Mouse (Mus musculus): Measurements from ENCODE around the gene Cma1. TPM values are rescaled to one million over a fixed set of nuclear protein-coding genes. Genes with fewer than 3 reads are reported as not detected.

Cma1 gene
- 2.4 TPM for polyA plus RNA-seq (2014; fragmentation: Illumina TruSeq; extraction: RNeasy Lipid Tissue Mini Kit (QIAGEN cat#74804); ENCODE audit: low read depth, low replicate concordance)

DNA sequence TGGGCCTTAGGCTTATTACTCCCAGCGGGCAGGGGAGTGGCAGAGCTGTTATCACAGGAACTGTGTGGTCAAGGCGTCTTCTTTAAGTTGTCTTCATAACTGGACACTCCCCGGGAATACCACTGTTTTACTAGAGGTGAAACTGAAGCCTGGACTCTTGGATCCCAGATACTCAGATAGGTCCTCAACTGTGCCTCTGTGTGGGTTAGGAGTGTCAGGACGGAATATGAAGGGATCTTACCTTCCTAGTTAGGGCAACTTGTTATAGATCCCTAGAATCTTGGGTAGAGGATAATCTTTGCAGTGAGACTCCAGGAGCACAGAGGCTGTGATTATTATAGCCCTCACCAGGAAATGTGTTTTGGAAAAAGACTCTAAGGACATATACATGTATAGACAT, at the start of gene Cma1:
Gene Cma1, minus strand, starts transcription at position 101 of the 400 bp plus-strand sequence.

DNA sequence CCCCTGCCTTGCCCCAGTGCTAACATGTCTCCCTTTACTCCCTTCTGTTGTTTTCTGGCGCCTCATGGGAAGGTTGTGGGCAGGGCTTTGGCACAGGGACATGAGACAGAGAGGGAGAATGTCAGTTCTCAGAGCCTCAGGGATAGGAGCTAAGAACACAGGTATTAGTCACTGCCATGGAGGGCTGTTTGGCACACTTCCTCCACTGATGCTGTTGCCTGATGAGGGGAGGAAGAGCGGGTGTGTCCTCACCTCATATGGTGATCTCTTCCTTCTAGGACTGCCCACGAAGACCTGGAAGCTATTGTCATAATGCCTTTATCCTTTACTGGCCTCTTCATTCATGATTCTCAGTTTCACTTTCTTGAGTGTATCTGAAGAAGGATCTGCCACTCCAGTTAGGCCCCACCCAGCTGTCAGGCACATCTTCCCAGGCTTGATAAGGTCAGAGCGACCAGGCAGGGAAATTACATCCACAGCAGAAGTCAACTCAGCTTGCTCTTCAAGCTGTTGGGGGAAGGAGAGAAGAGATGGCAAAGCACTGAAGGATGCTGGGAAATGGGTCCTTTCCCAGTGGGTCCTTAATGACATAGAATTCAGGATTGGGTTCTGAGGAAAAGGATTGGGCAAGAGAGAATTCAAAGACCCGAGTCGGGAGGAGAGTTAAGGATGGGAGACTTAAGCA, 6.0 kb upstream of the Cma1 start, which contains the start of gene Cma2:
Gene Cma2, plus strand, starts transcription at position 635 of the 685 bp plus-strand sequence.

DNA sequence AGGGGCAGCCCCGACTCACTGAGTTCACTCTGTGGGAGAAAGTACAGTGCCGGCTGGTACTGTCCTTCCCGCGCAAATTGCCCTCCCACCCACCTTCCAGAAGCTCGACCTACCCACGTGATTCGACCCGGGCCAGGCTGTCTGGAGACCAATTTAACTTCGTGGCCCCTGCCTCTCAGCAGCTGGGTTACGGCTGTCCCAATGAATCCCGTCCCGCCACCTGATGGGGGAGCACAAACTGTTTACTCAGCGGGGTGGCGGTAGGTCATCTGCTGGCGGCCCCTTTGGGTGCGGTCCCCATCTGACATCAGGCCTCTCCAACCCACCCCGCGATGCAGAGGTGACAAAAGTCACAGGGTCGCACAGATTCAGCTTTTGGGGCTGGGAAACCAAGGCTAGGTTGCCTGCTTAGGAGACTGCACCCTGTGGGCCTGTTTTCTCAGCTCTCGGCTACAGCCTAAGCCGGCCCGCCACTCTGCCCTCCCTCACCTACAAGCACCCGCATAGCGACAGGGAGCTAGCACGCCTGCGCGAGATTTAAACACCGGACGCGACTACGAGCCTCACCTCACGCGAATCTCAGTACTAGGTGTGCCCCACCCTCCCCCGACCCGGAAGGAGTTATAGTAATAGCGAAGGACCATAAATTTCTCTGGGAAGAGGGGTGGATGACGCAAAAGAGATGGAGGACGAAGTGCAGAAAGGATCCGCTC, 44.6 kb downstream of the Cma1 start, which contains the start of gene Sdr39u1:
Gene Sdr39u1, minus strand, starts transcription at position 593 of the 713 bp plus-strand sequence.

Other genes starting within 250 kb of the Cma1 start
- gene Tgm1, start 230.7 kb downstream of the Cma1 start, polyA plus RNA-seq (2014; fragmentation: Illumina TruSeq; extraction: RNeasy Lipid Tissue Mini Kit (QIAGEN cat#74804); ENCODE audit: low read depth, low replicate concordance), result 0.21 TPM
- 15.7 TPM for gene Rabggta, start 222.4 kb downstream of the Cma1 start, polyA plus RNA-seq (2014; fragmentation: Illumina TruSeq; extraction: RNeasy Lipid Tissue Mini Kit (QIAGEN cat#74804); ENCODE audit: low read depth, low replicate concordance)
- gene Dhrs1, start 199.0 kb downstream of the Cma1 start, polyA plus RNA-seq (2014; fragmentation: Illumina TruSeq; extraction: RNeasy Lipid Tissue Mini Kit (QIAGEN cat#74804); ENCODE audit: low read depth, low replicate concordance), result 55.4 TPM
- 10.6 TPM for gene Nop9, start 199.0 kb downstream of the Cma1 start, polyA plus RNA-seq (2014; fragmentation: Illumina TruSeq; extraction: RNeasy Lipid Tissue Mini Kit (QIAGEN cat#74804); ENCODE audit: low read depth, low replicate concordance)
- gene Cideb, start 186.2 kb downstream of the Cma1 start, polyA plus RNA-seq (2014; fragmentation: Illumina TruSeq; extraction: RNeasy Lipid Tissue Mini Kit (QIAGEN cat#74804); ENCODE audit: low read depth, low replicate concordance), result 6.6 TPM
- gene Ltb4r2, start 183.2 kb downstream of the Cma1 start, polyA plus RNA-seq (2014; fragmentation: Illumina TruSeq; extraction: RNeasy Lipid Tissue Mini Kit (QIAGEN cat#74804); ENCODE audit: low read depth, low replicate concordance), result not detected
- 0.45 TPM for gene Ltb4r1, start 178.7 kb downstream of the Cma1 start, polyA plus RNA-seq (2014; fragmentation: Illumina TruSeq; extraction: RNeasy Lipid Tissue Mini Kit (QIAGEN cat#74804); ENCODE audit: low read depth, low replicate concordance)
- 21.5 TPM for gene Adcy4, start 160.6 kb downstream of the Cma1 start, polyA plus RNA-seq (2014; fragmentation: Illumina TruSeq; extraction: RNeasy Lipid Tissue Mini Kit (QIAGEN cat#74804); ENCODE audit: low read depth, low replicate concordance)
- 3.1 TPM for gene Ripk3, start 155.8 kb downstream of the Cma1 start, polyA plus RNA-seq (2014; fragmentation: Illumina TruSeq; extraction: RNeasy Lipid Tissue Mini Kit (QIAGEN cat#74804); ENCODE audit: low read depth, low replicate concordance)
- gene Nfatc4, start 121.5 kb downstream of the Cma1 start, polyA plus RNA-seq (2014; fragmentation: Illumina TruSeq; extraction: RNeasy Lipid Tissue Mini Kit (QIAGEN cat#74804); ENCODE audit: low read depth, low replicate concordance), result 5.2 TPM
- 3.8 TPM for gene Nynrin, start 90.7 kb downstream of the Cma1 start, polyA plus RNA-seq (2014; fragmentation: Illumina TruSeq; extraction: RNeasy Lipid Tissue Mini Kit (QIAGEN cat#74804); ENCODE audit: low read depth, low replicate concordance)
- gene Cbln3, start 60.3 kb downstream of the Cma1 start, polyA plus RNA-seq (2014; fragmentation: Illumina TruSeq; extraction: RNeasy Lipid Tissue Mini Kit (QIAGEN cat#74804); ENCODE audit: low read depth, low replicate concordance), result not detected
- 13.0 TPM for gene Khnyn, start 59.7 kb downstream of the Cma1 start, polyA plus RNA-seq (2014; fragmentation: Illumina TruSeq; extraction: RNeasy Lipid Tissue Mini Kit (QIAGEN cat#74804); ENCODE audit: low read depth, low replicate concordance)
- 150 TPM for gene Sdr39u1, start 44.4 kb downstream of the Cma1 start, polyA plus RNA-seq (2014; fragmentation: Illumina TruSeq; extraction: RNeasy Lipid Tissue Mini Kit (QIAGEN cat#74804); ENCODE audit: low read depth, low replicate concordance)
- gene Cma2, start 6.3 kb upstream of the Cma1 start, polyA plus RNA-seq (2014; fragmentation: Illumina TruSeq; extraction: RNeasy Lipid Tissue Mini Kit (QIAGEN cat#74804); ENCODE audit: low read depth, low replicate concordance), result not detected
- gene Mcpt1, start 73.3 kb upstream of the Cma1 start, polyA plus RNA-seq (2014; fragmentation: Illumina TruSeq; extraction: RNeasy Lipid Tissue Mini Kit (QIAGEN cat#74804); ENCODE audit: low read depth, low replicate concordance), result not detected
- gene Mcpt9, start 85.8 kb upstream of the Cma1 start, polyA plus RNA-seq (2014; fragmentation: Illumina TruSeq; extraction: RNeasy Lipid Tissue Mini Kit (QIAGEN cat#74804); ENCODE audit: low read depth, low replicate concordance), result not detected
- gene Mcpt2, start 97.4 kb upstream of the Cma1 start, polyA plus RNA-seq (2014; fragmentation: Illumina TruSeq; extraction: RNeasy Lipid Tissue Mini Kit (QIAGEN cat#74804); ENCODE audit: low read depth, low replicate concordance), result not detected
- 3.5 TPM for gene Mcpt4, start 117.6 kb upstream of the Cma1 start, polyA plus RNA-seq (2014; fragmentation: Illumina TruSeq; extraction: RNeasy Lipid Tissue Mini Kit (QIAGEN cat#74804); ENCODE audit: low read depth, low replicate concordance)
- not detected for gene Mcpt8, start 140.6 kb upstream of the Cma1 start, polyA plus RNA-seq (2014; fragmentation: Illumina TruSeq; extraction: RNeasy Lipid Tissue Mini Kit (QIAGEN cat#74804); ENCODE audit: low read depth, low replicate concordance)
- gene Ctsg, start 157.9 kb upstream of the Cma1 start, polyA plus RNA-seq (2014; fragmentation: Illumina TruSeq; extraction: RNeasy Lipid Tissue Mini Kit (QIAGEN cat#74804); ENCODE audit: low read depth, low replicate concordance), result not detected
- gene Gzme, start 175.9 kb upstream of the Cma1 start, polyA plus RNA-seq (2014; fragmentation: Illumina TruSeq; extraction: RNeasy Lipid Tissue Mini Kit (QIAGEN cat#74804); ENCODE audit: low read depth, low replicate concordance), result not detected
- not detected for gene Gzmd, start 187.9 kb upstream of the Cma1 start, polyA plus RNA-seq (2014; fragmentation: Illumina TruSeq; extraction: RNeasy Lipid Tissue Mini Kit (QIAGEN cat#74804); ENCODE audit: low read depth, low replicate concordance)
- not detected for gene Gzmg, start 214.9 kb upstream of the Cma1 start, polyA plus RNA-seq (2014; fragmentation: Illumina TruSeq; extraction: RNeasy Lipid Tissue Mini Kit (QIAGEN cat#74804); ENCODE audit: low read depth, low replicate concordance)
- gene Gzmn, start 229.9 kb upstream of the Cma1 start, polyA plus RNA-seq (2014; fragmentation: Illumina TruSeq; extraction: RNeasy Lipid Tissue Mini Kit (QIAGEN cat#74804); ENCODE audit: low read depth, low replicate concordance), result not detected

Data from heart, adult 10 weeks (tissue).